Mouse (Mus musculus): Measurements from ENCODE around the gene H2-T22. TPM values are rescaled to one million over a fixed set of nuclear protein-coding genes. Genes with fewer than 3 reads are reported as not detected.

Gene H2-T22
- 8.7 TPM for polyA plus RNA-seq (2014; fragmentation: Illumina TruSeq; extraction: RNeasy Lipid Tissue Mini Kit (QIAGEN cat#74804); ENCODE audit: low replicate concordance)

GRCm38 (mm10) chr17:36042610-36043169 lies at the start of gene H2-T22, which contains the start of gene Gm6034:
H2-T22 (minus strand) TSS chr17:36042747.
Gm6034 (plus strand) TSS chr17:36042961.

GRCm38 (mm10) chr17:36058362-36058761 lies 15.8 kb upstream of the H2-T22 start, which contains the start of gene Gm11127:
Gm11127 (minus strand) TSS chr17:36058371.

GRCm38 (mm10) chr17:36032351-36032875 lies 10.1 kb downstream of the H2-T22 start, which contains the start of gene H2-T23:
H2-T23 (minus strand) TSS chr17:36032855.

GRCm38 (mm10) chr17:36020191-36021073 lies 22.1 kb downstream of the H2-T22 start, which contains the start of gene H2-T24:
H2-T24 (minus strand) TSS chr17:36020560.

Other genes with a start within 250 kb of the H2-T22 start
- gene Ier3, start 221.1 kb downstream of the H2-T22 start, polyA plus RNA-seq (2014; fragmentation: Illumina TruSeq; extraction: RNeasy Lipid Tissue Mini Kit (QIAGEN cat#74804); ENCODE audit: low replicate concordance): 3.7 TPM
- gene Flot1, start 219.5 kb downstream of the H2-T22 start, polyA plus RNA-seq (2014; fragmentation: Illumina TruSeq; extraction: RNeasy Lipid Tissue Mini Kit (QIAGEN cat#74804); ENCODE audit: low replicate concordance): 3.5 TPM
- 23.6 TPM for gene Tubb5, start 204.4 kb downstream of the H2-T22 start, polyA plus RNA-seq (2014; fragmentation: Illumina TruSeq; extraction: RNeasy Lipid Tissue Mini Kit (QIAGEN cat#74804); ENCODE audit: low replicate concordance)
- 9.7 TPM for gene Mdc1, start 201.2 kb downstream of the H2-T22 start, polyA plus RNA-seq (2014; fragmentation: Illumina TruSeq; extraction: RNeasy Lipid Tissue Mini Kit (QIAGEN cat#74804); ENCODE audit: low replicate concordance)
- gene Nrm, start 181.4 kb downstream of the H2-T22 start, polyA plus RNA-seq (2014; fragmentation: Illumina TruSeq; extraction: RNeasy Lipid Tissue Mini Kit (QIAGEN cat#74804); ENCODE audit: low replicate concordance): 1.3 TPM
- gene Ppp1r18, start 177.2 kb downstream of the H2-T22 start, polyA plus RNA-seq (2014; fragmentation: Illumina TruSeq; extraction: RNeasy Lipid Tissue Mini Kit (QIAGEN cat#74804); ENCODE audit: low replicate concordance): 1.2 TPM
- gene Dhx16, start 162.9 kb downstream of the H2-T22 start, polyA plus RNA-seq (2014; fragmentation: Illumina TruSeq; extraction: RNeasy Lipid Tissue Mini Kit (QIAGEN cat#74804); ENCODE audit: low replicate concordance): 16.5 TPM
- gene 2310061I04Rik, start 145.3 kb downstream of the H2-T22 start, polyA plus RNA-seq (2014; fragmentation: Illumina TruSeq; extraction: RNeasy Lipid Tissue Mini Kit (QIAGEN cat#74804); ENCODE audit: low replicate concordance): 30.1 TPM
- 17.0 TPM for gene Atat1, start 132.7 kb downstream of the H2-T22 start, polyA plus RNA-seq (2014; fragmentation: Illumina TruSeq; extraction: RNeasy Lipid Tissue Mini Kit (QIAGEN cat#74804); ENCODE audit: low replicate concordance)
- 8.4 TPM for gene Mrps18b, start 126.4 kb downstream of the H2-T22 start, polyA plus RNA-seq (2014; fragmentation: Illumina TruSeq; extraction: RNeasy Lipid Tissue Mini Kit (QIAGEN cat#74804); ENCODE audit: low replicate concordance)
- 28.3 TPM for gene Ppp1r10, start 126.3 kb downstream of the H2-T22 start, polyA plus RNA-seq (2014; fragmentation: Illumina TruSeq; extraction: RNeasy Lipid Tissue Mini Kit (QIAGEN cat#74804); ENCODE audit: low replicate concordance)
- gene Abcf1, start 73.0 kb downstream of the H2-T22 start, polyA plus RNA-seq (2014; fragmentation: Illumina TruSeq; extraction: RNeasy Lipid Tissue Mini Kit (QIAGEN cat#74804); ENCODE audit: low replicate concordance): 36.1 TPM
- 0.56 TPM for gene Gnl1, start 62.9 kb downstream of the H2-T22 start, polyA plus RNA-seq (2014; fragmentation: Illumina TruSeq; extraction: RNeasy Lipid Tissue Mini Kit (QIAGEN cat#74804); ENCODE audit: low replicate concordance)
- gene Prr3, start 62.5 kb downstream of the H2-T22 start, polyA plus RNA-seq (2014; fragmentation: Illumina TruSeq; extraction: RNeasy Lipid Tissue Mini Kit (QIAGEN cat#74804); ENCODE audit: low replicate concordance): 0.59 TPM
- 5.7 TPM for gene H2-T24, start 22.2 kb downstream of the H2-T22 start, polyA plus RNA-seq (2014; fragmentation: Illumina TruSeq; extraction: RNeasy Lipid Tissue Mini Kit (QIAGEN cat#74804); ENCODE audit: low replicate concordance)
- 8.8 TPM for gene H2-T23, start 9.9 kb downstream of the H2-T22 start, polyA plus RNA-seq (2014; fragmentation: Illumina TruSeq; extraction: RNeasy Lipid Tissue Mini Kit (QIAGEN cat#74804); ENCODE audit: low replicate concordance)
- not detected for gene Gm6034, start 214 bp upstream of the H2-T22 start, polyA plus RNA-seq (2014; fragmentation: Illumina TruSeq; extraction: RNeasy Lipid Tissue Mini Kit (QIAGEN cat#74804); ENCODE audit: low replicate concordance)
- 6.5 TPM for gene Gm11127, start 15.6 kb upstream of the H2-T22 start, polyA plus RNA-seq (2014; fragmentation: Illumina TruSeq; extraction: RNeasy Lipid Tissue Mini Kit (QIAGEN cat#74804); ENCODE audit: low replicate concordance)
- gene Gm19684, start 78.9 kb upstream of the H2-T22 start, polyA plus RNA-seq (2014; fragmentation: Illumina TruSeq; extraction: RNeasy Lipid Tissue Mini Kit (QIAGEN cat#74804); ENCODE audit: low replicate concordance): not detected
- not detected for gene Gm7030, start 86.7 kb upstream of the H2-T22 start, polyA plus RNA-seq (2014; fragmentation: Illumina TruSeq; extraction: RNeasy Lipid Tissue Mini Kit (QIAGEN cat#74804); ENCODE audit: low replicate concordance)
- gene Gm8909, start 125.8 kb upstream of the H2-T22 start, polyA plus RNA-seq (2014; fragmentation: Illumina TruSeq; extraction: RNeasy Lipid Tissue Mini Kit (QIAGEN cat#74804); ENCODE audit: low replicate concordance): 18.8 TPM
- 85.1 TPM for gene H2-T3, start 147.5 kb upstream of the H2-T22 start, polyA plus RNA-seq (2014; fragmentation: Illumina TruSeq; extraction: RNeasy Lipid Tissue Mini Kit (QIAGEN cat#74804); ENCODE audit: low replicate concordance)
- 7.6 TPM for gene Rpp21, start 215.3 kb upstream of the H2-T22 start, polyA plus RNA-seq (2014; fragmentation: Illumina TruSeq; extraction: RNeasy Lipid Tissue Mini Kit (QIAGEN cat#74804); ENCODE audit: low replicate concordance)
- gene Trim39, start 229.5 kb upstream of the H2-T22 start, polyA plus RNA-seq (2014; fragmentation: Illumina TruSeq; extraction: RNeasy Lipid Tissue Mini Kit (QIAGEN cat#74804); ENCODE audit: low replicate concordance): 18.1 TPM
- not detected for gene H2-M10.2, start 243.7 kb upstream of the H2-T22 start, polyA plus RNA-seq (2014; fragmentation: Illumina TruSeq; extraction: RNeasy Lipid Tissue Mini Kit (QIAGEN cat#74804); ENCODE audit: low replicate concordance)

Measured in small intestine, adult 10 weeks (tissue).